Mouse (Mus musculus): ENCODE results near the gene Nr3c2. TPM values are rescaled to one million over a fixed set of nuclear protein-coding genes. Genes with fewer than 3 reads are reported as not detected.

Gene Nr3c2
- polyA plus RNA-seq, 1 experiment from 2014 or later: 6.0 TPM

DNA sequence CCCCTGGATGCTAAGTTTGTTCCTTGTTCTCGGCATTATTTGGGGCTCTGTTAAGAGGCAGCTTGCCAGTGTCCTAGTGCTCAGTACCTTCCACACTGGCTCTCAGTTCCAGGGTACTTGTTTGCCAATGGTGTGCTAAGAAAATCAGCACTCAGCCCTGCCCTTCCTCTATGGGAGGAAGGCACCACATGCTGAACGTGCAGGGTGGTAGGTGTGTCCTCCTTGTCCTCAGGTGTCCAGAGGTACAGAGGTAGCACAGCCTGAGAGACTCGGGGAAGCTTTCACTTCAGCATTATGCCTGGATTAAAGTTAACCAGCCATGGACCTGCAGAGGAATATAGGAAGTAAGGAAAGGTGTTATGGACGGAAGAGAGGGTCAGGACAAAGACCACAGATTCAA is 99.0 kb downstream of the Nr3c2 start:
- 83% methylated on average over 4 of the region's 4 CpGs for WGBS
- Histone ChIP-seq H3K4me1 (replicated peaks; ENCODE audit: control insufficient read depth, insufficient read depth, low read length) (no peaks in the 10 kb centered on the region), H3K36me3 (replicated peaks; ENCODE audit: control insufficient read depth, insufficient read depth) (no peaks in the 10 kb centered on the region), H3K4me2 (replicated peaks) (no peak overlapping the region), H3K27me3 (ENCODE audit: control insufficient read depth, insufficient read depth, low read length) (no peaks in the 10 kb centered on the region), H3K27ac (no peak overlapping the region), H3K4me3 (replicated peaks; ENCODE audit: low read length) (no peak overlapping the region), H3K9me3 (ENCODE audit: control insufficient read depth, low read length) (no peaks in the 10 kb centered on the region), H3K9ac (no peak overlapping the region)
- ATAC-seq (ENCODE audit: low FRiP score) (no peak), DNase-seq (ENCODE audit: low spot score) (no peak)

DNA sequence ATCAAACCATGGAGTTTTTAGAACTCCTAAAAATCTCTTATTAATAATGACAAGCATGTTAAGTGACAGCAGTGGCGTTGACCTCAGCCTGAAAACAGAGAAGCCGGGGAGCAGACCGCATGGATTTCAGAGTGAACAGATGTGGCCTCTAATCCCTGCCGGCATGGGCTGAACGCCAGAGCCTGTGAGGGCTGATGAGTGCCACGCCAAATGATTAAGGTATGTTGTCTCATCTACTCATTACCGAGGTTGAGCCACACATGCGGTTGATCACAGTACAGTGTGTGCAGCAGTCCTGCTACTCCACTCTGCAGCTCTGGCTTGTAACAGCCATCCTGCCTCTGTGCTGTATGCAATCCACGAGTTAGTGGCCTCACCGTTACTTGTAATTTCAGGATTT is 110.2 kb downstream of the Nr3c2 start:
- Histone ChIP-seq H3K9me3 (ENCODE audit: control insufficient read depth, low read length) (no peaks in the 10 kb centered on the region), H3K4me3 (replicated peaks; ENCODE audit: low read length) (no peak overlapping the region), H3K27me3 (ENCODE audit: control insufficient read depth, insufficient read depth, low read length) (no peaks in the 10 kb centered on the region), H3K9ac (no peak overlapping the region), H3K4me1 (replicated peaks; ENCODE audit: control insufficient read depth, insufficient read depth, low read length) (no peaks in the 10 kb centered on the region), H3K4me2 (replicated peaks) (no peak overlapping the region), H3K36me3 (replicated peaks; ENCODE audit: control insufficient read depth, insufficient read depth) (no peaks in the 10 kb centered on the region), H3K27ac (no peak overlapping the region)
- ATAC-seq (ENCODE audit: low FRiP score) (peak; percentile 73; the same call in 1 of the 2 replicates), DNase-seq (ENCODE audit: low spot score) (peak; percentile 36)
- 61% methylated on average over 10 of the region's 10 CpGs for WGBS

DNA sequence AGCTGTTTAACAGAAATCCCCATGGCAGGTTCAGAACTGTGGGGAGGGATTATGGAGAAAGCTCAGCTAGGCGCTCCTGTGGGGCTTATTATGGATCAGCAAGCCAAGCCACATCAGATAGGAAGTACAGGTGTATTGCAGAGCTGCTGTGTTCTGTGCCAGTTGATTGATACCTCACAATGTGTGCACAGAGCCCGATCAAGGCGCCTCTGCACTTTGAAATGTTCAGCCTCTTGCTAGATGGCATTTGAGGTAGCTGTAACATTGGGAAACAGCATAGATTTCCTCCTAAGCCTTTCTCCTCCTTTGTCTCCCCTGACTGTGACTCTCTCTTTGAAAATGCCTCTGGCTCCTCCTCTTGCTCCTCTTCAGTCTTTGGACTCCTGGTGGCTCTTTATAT is 112.7 kb downstream of the Nr3c2 start:
- Histone ChIP-seq H3K27ac (no peak overlapping the region), H3K27me3 (ENCODE audit: control insufficient read depth, insufficient read depth, low read length) (no peaks in the 10 kb centered on the region), H3K9me3 (ENCODE audit: control insufficient read depth, low read length) (no peaks in the 10 kb centered on the region), H3K4me3 (replicated peaks; ENCODE audit: low read length) (no peak overlapping the region), H3K9ac (no peak overlapping the region), H3K4me1 (replicated peaks; ENCODE audit: control insufficient read depth, insufficient read depth, low read length) (no peaks in the 10 kb centered on the region), H3K36me3 (replicated peaks; ENCODE audit: control insufficient read depth, insufficient read depth) (no peaks in the 10 kb centered on the region), H3K4me2 (replicated peaks) (no peak overlapping the region)
- ATAC-seq (ENCODE audit: low FRiP score) (no peak), DNase-seq (ENCODE audit: low spot score) (no peak)
- 72% methylated on average over 3 of the region's 3 CpGs for WGBS

DNA sequence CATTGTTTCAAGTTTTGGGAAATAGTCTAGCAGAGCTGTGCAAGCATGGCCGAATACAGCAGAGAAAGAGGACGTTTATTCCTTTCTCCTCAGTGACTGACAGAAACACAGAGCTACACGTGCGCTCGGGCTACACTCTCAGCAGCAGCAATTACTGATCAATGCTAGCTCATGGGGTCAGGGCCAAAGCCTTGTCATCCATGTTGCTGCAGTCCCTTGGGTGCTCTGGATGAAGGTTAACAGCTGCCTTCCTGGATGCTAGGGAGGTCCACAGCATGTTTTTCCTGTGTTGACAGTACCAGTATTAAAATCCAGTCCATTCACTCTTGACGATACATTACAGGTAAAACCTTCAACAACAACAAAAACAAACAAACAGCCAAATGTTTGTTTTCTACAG is 113.4 kb downstream of the Nr3c2 start:
- no peak for ATAC-seq (ENCODE audit: low FRiP score)
- H3K4me2 ChIP-seq (replicated peaks): no peak overlapping the region
- H3K27ac ChIP-seq: no peak overlapping the region
- no peak for DNase-seq (ENCODE audit: low spot score)
- H3K9me3 ChIP-seq (ENCODE audit: control insufficient read depth, low read length): no peaks in the 10 kb centered on the region
- H3K4me3 ChIP-seq (replicated peaks; ENCODE audit: low read length): no peak overlapping the region
- 71% methylated on average over 6 of the region's 6 CpGs for WGBS
- no peaks in the 10 kb centered on the region for H3K36me3 ChIP-seq (replicated peaks; ENCODE audit: control insufficient read depth, insufficient read depth)
- H3K27me3 ChIP-seq (ENCODE audit: control insufficient read depth, insufficient read depth, low read length): no peaks in the 10 kb centered on the region
- no peaks in the 10 kb centered on the region for H3K4me1 ChIP-seq (replicated peaks; ENCODE audit: control insufficient read depth, insufficient read depth, low read length)
- H3K9ac ChIP-seq: no peak overlapping the region

DNA sequence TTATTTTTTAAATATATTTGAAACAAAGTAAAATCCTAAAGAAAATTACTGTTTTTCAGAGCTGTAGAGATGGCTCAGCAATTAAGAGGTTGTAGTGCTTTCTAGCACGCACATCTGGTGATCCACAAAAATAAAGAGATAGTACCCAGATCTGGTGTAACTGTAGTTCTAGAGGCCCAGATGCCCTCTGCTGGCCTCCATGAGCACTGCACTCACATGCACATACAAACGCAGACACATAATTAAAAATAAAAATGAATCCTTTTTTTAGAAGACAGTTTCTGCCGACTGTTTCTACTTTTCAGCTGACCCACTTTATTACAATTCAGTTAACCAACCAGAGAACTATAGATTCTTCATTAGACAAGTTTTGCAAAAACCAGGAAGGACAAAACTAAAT is 117.5 kb downstream of the Nr3c2 start:
- DNase-seq (ENCODE audit: low spot score): no peak
- H3K9me3 ChIP-seq (ENCODE audit: control insufficient read depth, low read length): no peaks in the 10 kb centered on the region
- no peak overlapping the region for H3K9ac ChIP-seq
- H3K27me3 ChIP-seq (ENCODE audit: control insufficient read depth, insufficient read depth, low read length): no peaks in the 10 kb centered on the region
- no peaks in the 10 kb centered on the region for H3K4me1 ChIP-seq (replicated peaks; ENCODE audit: control insufficient read depth, insufficient read depth, low read length)
- WGBS: 96% methylated on average over 3 of the region's 3 CpGs
- H3K27ac ChIP-seq: no peak overlapping the region
- no peak for ATAC-seq (ENCODE audit: low FRiP score)
- no peaks in the 10 kb centered on the region for H3K36me3 ChIP-seq (replicated peaks; ENCODE audit: control insufficient read depth, insufficient read depth)
- H3K4me2 ChIP-seq (replicated peaks): no peak overlapping the region
- H3K4me3 ChIP-seq (replicated peaks; ENCODE audit: low read length): no peak overlapping the region

DNA sequence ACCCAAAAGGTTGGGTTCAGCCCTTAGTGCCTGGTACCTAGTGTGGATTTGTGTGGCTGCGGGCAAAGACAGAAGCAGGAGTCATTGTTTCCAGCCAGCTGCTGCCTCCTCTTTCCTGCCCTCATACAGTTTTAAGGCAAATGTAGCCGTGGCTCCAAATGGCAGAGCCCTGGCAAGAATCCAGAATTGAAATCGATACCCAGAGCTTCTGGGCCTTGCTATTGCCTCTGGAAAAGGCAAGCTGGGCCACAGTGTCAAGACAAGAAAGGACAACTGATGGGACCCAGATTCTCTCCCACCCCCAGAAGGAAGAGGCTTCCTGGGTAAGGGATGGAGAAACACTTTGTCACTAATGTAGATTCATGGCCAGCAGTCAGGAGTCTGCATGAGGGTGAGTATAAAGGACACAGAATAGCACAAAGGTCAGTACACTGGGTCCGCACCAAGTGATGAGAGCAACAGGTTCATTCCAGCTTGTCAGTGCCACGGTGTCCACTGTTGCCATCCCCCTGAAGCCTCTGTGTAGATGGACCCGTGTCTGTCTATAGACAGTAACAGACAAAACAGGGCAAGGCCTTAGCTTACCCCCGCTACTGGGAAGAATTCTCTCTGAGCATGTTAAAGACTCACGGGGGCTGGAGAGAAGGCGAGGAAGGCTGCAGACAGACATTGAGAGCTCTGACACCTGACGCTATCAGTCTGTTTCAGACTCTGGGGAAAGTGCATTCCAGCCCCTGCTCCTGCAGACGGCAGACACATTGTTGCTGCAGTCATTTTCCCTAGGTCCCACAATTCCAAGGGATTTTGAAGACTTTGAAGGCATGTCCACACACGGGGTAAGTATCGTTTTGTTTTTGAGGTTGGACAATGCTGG is 124.8 kb downstream of the Nr3c2 start:
- Histone ChIP-seq H3K4me2 (replicated peaks) (no peak overlapping the region), H3K36me3 (replicated peaks; ENCODE audit: control insufficient read depth, insufficient read depth) (no peaks in the 10 kb centered on the region), H3K9me3 (ENCODE audit: control insufficient read depth, low read length) (peaks cover 4% of the 10 kb centered on the region; the same call in 1 of the 2 replicates), H3K4me3 (replicated peaks; ENCODE audit: low read length) (no peak overlapping the region), H3K27ac (no peak overlapping the region), H3K27me3 (ENCODE audit: control insufficient read depth, insufficient read depth, low read length) (no peaks in the 10 kb centered on the region), H3K9ac (no peak overlapping the region), H3K4me1 (replicated peaks; ENCODE audit: control insufficient read depth, insufficient read depth, low read length) (no peaks in the 10 kb centered on the region)
- DNase-seq (ENCODE audit: low spot score) (no peak), ATAC-seq (ENCODE audit: low FRiP score) (no peak)
- 82% methylated on average over 13 of the region's 13 CpGs for WGBS

DNA sequence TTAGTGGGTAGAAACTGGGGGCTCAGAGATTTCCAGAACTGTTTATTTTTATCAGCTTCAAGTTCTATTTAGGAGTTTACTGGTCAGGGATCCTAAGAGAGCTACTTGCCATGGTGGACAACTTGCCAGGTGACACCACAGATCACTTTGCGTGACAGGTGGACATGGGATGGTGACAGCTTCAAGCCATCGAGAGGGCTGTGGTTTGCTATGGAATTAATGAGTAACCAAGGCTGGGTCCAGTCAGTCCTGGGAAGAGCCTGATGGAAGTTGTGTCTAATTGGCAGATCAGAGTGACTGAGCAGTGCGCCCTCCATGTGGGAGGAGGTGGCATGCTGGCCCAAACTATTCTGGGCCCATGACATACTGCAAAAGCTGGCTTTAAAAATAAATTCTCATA is 132.0 kb downstream of the Nr3c2 start:
- Histone ChIP-seq H3K4me3 (replicated peaks; ENCODE audit: low read length) (no peak overlapping the region), H3K4me2 (replicated peaks) (no peak overlapping the region), H3K27me3 (ENCODE audit: control insufficient read depth, insufficient read depth, low read length) (no peaks in the 10 kb centered on the region), H3K4me1 (replicated peaks; ENCODE audit: control insufficient read depth, insufficient read depth, low read length) (no peaks in the 10 kb centered on the region), H3K27ac (no peak overlapping the region), H3K36me3 (replicated peaks; ENCODE audit: control insufficient read depth, insufficient read depth) (no peaks in the 10 kb centered on the region), H3K9ac (no peak overlapping the region), H3K9me3 (ENCODE audit: control insufficient read depth, low read length) (peaks cover 4% of the 10 kb centered on the region; the same call in 1 of the 2 replicates)
- no peak for DNase-seq (ENCODE audit: low spot score)
- ATAC-seq (ENCODE audit: low FRiP score): no peak
- WGBS: 87% methylated on average over 3 of the region's 3 CpGs

DNA sequence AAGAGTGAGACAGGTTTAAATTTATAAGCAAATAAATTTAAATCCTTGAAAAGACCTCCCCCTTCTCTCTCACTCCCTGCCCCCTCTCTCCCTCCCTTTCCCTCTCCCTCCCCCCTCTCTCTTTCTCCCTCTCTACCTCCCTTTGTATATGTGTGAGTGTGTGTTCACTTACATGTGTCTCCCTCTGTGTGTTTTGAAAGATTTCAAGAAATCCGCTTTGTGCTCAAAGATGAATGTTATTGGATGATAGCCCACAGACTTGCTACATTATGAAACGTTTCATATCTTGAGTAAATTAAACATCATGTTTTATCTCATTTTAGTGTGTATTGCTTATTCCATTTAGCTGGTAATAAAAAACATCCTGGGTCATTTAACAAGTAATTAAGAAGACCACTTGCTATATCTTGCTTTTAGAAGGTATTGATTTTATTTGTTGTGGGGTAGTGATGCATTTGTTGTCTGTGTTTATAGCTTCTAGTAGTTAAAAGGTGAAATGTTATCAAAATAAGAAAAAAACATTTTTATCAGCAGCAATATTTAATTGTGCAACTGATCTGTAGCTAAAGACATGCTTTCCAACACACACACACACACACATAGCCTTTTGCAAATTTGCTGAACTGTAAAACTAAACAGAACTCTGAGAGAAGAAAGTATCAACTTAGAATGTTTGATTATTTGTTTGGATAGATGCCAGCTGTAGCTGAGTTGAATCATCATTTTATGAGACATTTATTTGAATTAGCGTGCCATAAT is 134.6 kb downstream of the Nr3c2 start:
- Histone ChIP-seq H3K27me3 (ENCODE audit: control insufficient read depth, insufficient read depth, low read length) (no peaks in the 10 kb centered on the region), H3K36me3 (replicated peaks; ENCODE audit: control insufficient read depth, insufficient read depth) (no peaks in the 10 kb centered on the region), H3K4me3 (replicated peaks; ENCODE audit: low read length) (no peak overlapping the region), H3K27ac (no peak overlapping the region), H3K4me2 (replicated peaks) (no peak overlapping the region), H3K9me3 (ENCODE audit: control insufficient read depth, low read length) (no peaks in the 10 kb centered on the region), H3K4me1 (replicated peaks; ENCODE audit: control insufficient read depth, insufficient read depth, low read length) (no peaks in the 10 kb centered on the region), H3K9ac (no peak overlapping the region)
- DNase-seq (ENCODE audit: low spot score) (peak; percentile 21), ATAC-seq (ENCODE audit: low FRiP score) (no peak)
- 80% methylated on average over 3 of the region's 3 CpGs for WGBS

DNA sequence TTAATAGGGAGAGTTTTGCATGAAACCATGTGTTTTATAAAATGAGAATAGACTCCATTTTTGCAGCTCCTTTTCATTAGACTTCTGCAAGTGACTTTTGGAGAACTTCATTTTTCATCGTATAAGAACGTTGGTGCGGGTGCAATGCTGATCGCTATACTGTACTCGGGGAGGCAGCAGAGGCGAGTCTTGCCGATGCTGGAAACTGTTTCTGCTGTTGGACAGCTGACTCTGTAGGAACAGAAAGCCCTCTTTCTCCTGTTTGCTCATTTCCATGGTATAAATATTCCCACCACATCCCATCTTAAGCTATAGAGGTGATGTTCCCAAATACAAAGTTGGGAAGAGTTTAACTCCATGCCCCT is 135.2 kb downstream of the Nr3c2 start:
- Histone ChIP-seq H3K27ac (no peak overlapping the region), H3K4me1 (replicated peaks; ENCODE audit: control insufficient read depth, insufficient read depth, low read length) (no peaks in the 10 kb centered on the region), H3K36me3 (replicated peaks; ENCODE audit: control insufficient read depth, insufficient read depth) (no peaks in the 10 kb centered on the region), H3K4me3 (replicated peaks; ENCODE audit: low read length) (no peak overlapping the region), H3K9ac (no peak overlapping the region), H3K27me3 (ENCODE audit: control insufficient read depth, insufficient read depth, low read length) (no peaks in the 10 kb centered on the region), H3K9me3 (ENCODE audit: control insufficient read depth, low read length) (no peaks in the 10 kb centered on the region), H3K4me2 (replicated peaks) (no peak overlapping the region)
- WGBS: 95% methylated on average over 7 of the region's 7 CpGs
- DNase-seq (ENCODE audit: low spot score) (peak; percentile 21), ATAC-seq (ENCODE audit: low FRiP score) (no peak)

All from hindbrain, embryonic 14.5 days (tissue).